Mouse (Mus musculus) bone marrow macrophage, adult 2 months (primary cell): ENCODE measurements around the gene Bcl2l11. TPM values are rescaled to one million over a fixed set of nuclear protein-coding genes. Genes with fewer than 3 reads are reported as not detected.

ENCODE experiments used
- H3K27ac ChIP-seq: 2 replicates; pipeline ENCODE4 v1.5.1; 2012; ENCODE audit warnings: low read depth, low read length; ENCODE audit not compliant: insufficient read depth
- H3K4me1 ChIP-seq: 2 replicates; pipeline ENCODE4 v1.6.1; 2012; ENCODE audit warnings: low read length; ENCODE audit not compliant: control insufficient read depth, insufficient read depth
- H3K4me3 ChIP-seq: 2 replicates; pipeline ENCODE4 v1.5.1; 2012; ENCODE audit warnings: mild to moderate bottlenecking, low read length, moderate library complexity; ENCODE audit not compliant: insufficient read depth
- CTCF ChIP-seq: IDR thresholded peaks from 2 replicates; pipeline ENCODE4 v1.5.1; 2012; ENCODE audit warnings: low read depth, mild to moderate bottlenecking, low read length, moderate library complexity
- POLR2A ChIP-seq: IDR thresholded peaks from 2 replicates; pipeline ENCODE4 v1.6.1; 2012; ENCODE audit warnings: mild to moderate bottlenecking, low read depth, low read length, borderline replicate concordance
- polyA plus RNA-seq: library from polyadenylated mRNA; stranded (reverse); fragments of >200 nt; gene quantifications from 2 replicates; pipeline ENCODE4 v1.2.4, GENCODE M21; 2012; ENCODE audit not compliant: missing spikeins, insufficient read depth, insufficient read length

Bcl2l11 gene
- polyA plus RNA-seq, 1 experiment: 60.5 TPM

- Histone ChIP-seq H3K27ac (no peak overlapping the region), H3K4me1 (peaks cover 11% of the 10 kb centered on the region), H3K4me3 (no peak overlapping the region)
- TF ChIP-seq CTCF: no peak
- no peak for TF ChIP-seq POLR2A
Observed at GRCm38 (mm10) chr2:128193411-128193810, 67.6 kb downstream of the Bcl2l11 start.

GRCm38 (mm10) chr2:128197379-128197778 is 71.5 kb downstream of the Bcl2l11 start:
- Histone ChIP-seq H3K4me1 (no peaks in the 10 kb centered on the region), H3K27ac (no peak overlapping the region), H3K4me3 (no peak overlapping the region)
- TF ChIP-seq POLR2A (no peak), CTCF (no peak)

GRCm38 (mm10) chr2:128203147-128203546 is 77.3 kb downstream of the Bcl2l11 start:
- Histone ChIP-seq H3K4me3 (no peak overlapping the region), H3K4me1 (peaks cover 14% of the 10 kb centered on the region), H3K27ac (no peak overlapping the region)
- TF ChIP-seq POLR2A: no peak
- TF ChIP-seq CTCF: no peak

- TF ChIP-seq POLR2A: no peak
- no peak for TF ChIP-seq CTCF
Observed at GRCm38 (mm10) chr2:128203749-128204405, 78.0 kb downstream of the Bcl2l11 start.

GRCm38 (mm10) chr2:128208541-128208940 is 82.7 kb downstream of the Bcl2l11 start:
- Histone ChIP-seq H3K4me3 (no peak overlapping the region), H3K27ac (no peak overlapping the region), H3K4me1 (peaks cover 31% of the 10 kb centered on the region)
- TF ChIP-seq POLR2A: no peak
- no peak for TF ChIP-seq CTCF

More at GRCm38 (mm10) chr2:128203749-128204405, 78.0 kb downstream of the Bcl2l11 start:
- Histone ChIP-seq H3K4me3 (no peak overlapping the region), H3K27ac (no peak overlapping the region), H3K4me1 (peaks cover 16% of the 10 kb centered on the region)

GRCm38 (mm10) chr2:128209841-128210329 is 84.0 kb downstream of the Bcl2l11 start:
- Histone ChIP-seq H3K27ac (no peak overlapping the region), H3K4me1 (peaks cover 22% of the 10 kb centered on the region), H3K4me3 (no peak overlapping the region)
- TF ChIP-seq CTCF (no peak), POLR2A (no peak)

GRCm38 (mm10) chr2:128210376-128210775 is 84.5 kb downstream of the Bcl2l11 start:
- no peak for TF ChIP-seq POLR2A
- no peak for TF ChIP-seq CTCF
- Histone ChIP-seq H3K4me1 (peaks cover 22% of the 10 kb centered on the region), H3K4me3 (no peak overlapping the region), H3K27ac (no peak overlapping the region)

GRCm38 (mm10) chr2:128211022-128211880 is 85.4 kb downstream of the Bcl2l11 start:
- H3K4me3 ChIP-seq: no peak overlapping the region
- peaks cover 22% of the 10 kb centered on the region for H3K4me1 ChIP-seq
- H3K27ac ChIP-seq: no peak overlapping the region
- TF ChIP-seq CTCF (no peak), POLR2A (no peak)

- Histone ChIP-seq H3K27ac (no peak overlapping the region), H3K4me1 (peaks cover 22% of the 10 kb centered on the region), H3K4me3 (no peak overlapping the region)
- TF ChIP-seq POLR2A (no peak), CTCF (no peak)
Observed at GRCm38 (mm10) chr2:128211881-128212209, 86.0 kb downstream of the Bcl2l11 start.
